Mouse (Mus musculus): ENCODE measurements around the gene Stk17b. TPM values are rescaled to one million over a fixed set of nuclear protein-coding genes. Genes with fewer than 3 reads are reported as not detected.

Stk17b gene
- polyA plus RNA-seq (2017; shearing (Covaris generic)) = 1,069 TPM

DNA sequence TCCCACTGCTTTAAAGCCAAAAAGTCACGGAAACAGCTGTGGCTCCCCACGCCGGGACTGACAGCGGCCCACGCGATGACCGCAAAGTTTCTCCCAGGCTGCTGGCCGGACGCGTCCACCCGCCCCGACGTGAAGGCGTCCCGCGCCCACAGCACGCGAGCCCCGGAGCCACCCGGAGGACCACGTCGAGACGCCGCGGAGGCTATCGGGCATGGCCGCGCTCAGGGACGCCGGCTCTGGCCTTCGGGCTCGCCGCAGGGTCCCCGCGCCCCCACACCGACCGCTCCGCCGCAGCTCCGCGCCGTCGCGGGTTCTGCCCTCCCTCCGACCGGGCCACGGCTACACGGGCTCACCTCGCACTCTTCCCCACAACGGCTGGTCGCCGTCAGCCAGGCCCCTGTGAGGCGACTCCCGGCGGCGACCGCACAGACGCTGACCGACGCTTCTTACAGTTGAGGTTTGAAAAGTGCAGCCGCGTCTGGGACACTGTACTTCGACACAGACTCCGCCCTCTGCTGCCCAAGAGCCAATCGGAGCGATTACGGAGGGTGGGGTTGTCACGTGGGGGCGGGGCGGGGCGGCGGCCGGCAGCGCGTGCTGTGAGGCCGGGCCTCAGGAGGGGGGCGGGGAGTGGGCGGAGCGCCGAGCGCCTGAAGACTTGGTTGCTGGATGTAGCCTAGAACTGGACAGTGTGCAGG, at the start of gene Stk17b:
Gene Stk17b, minus strand, starts transcription at position 504 of the 698 bp plus-strand sequence.

DNA sequence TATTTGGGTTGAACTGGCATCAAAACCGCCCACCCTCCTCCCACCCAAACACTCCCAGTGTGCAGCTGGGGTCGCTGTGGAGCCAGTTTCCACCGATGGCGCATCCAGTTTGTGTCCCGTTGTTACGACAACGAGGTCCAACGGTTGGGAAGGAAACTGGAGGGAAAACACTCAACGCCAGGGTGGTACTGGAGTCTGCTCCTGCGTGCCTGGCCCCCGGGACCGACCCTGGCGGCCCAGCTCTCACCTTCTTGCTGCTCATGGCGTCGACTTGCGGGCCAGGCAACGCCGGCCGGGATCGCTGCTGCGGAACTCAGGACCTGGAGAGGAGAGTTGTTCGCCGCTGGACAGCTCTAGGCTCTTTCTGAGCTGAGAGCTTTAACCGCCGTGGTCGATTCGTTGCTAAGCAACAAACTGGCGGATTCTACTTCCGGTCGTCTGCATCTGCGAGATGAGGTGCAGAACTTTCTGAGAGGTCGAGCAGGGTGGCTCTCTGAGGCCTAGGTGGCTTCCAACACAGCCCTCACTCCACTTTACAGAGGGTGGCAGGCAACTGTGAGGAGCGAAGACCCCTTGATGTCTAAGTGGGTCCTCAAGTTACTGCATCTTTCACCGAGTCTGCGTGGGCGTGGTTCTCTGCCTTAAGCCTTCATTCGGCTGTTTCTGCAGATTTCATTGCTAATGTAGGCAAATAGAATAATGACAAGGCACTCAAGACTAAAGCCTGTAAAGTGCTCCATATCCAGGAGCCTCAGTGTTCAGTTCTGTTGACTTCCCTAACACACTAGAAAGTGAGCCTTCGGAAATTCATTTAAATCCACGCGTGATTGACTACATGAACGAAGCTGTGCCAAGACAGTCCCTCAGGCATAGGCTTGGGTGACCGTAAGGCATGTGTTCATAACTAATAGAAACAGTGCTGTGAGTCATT, 78.3 kb downstream of the Stk17b start, which contains the start of gene Dnah7a:
Gene Dnah7a, minus strand, starts transcription at position 354 of the 931 bp plus-strand sequence.

Other genes starting within 250 kb of the Stk17b start
- gene Dnah7a, start 78.4 kb downstream of the Stk17b start, polyA plus RNA-seq (2017; shearing (Covaris generic)) = 0.04 TPM

Data from effector memory CD4-positive, alpha-beta T cell, adult 7 months (primary cell).